Mouse (Mus musculus): ENCODE data around the gene Aldh2.
"Not testable (repeated sequence)": the region's sequence is repeated elsewhere in the genome, so short reads cannot be mapped to it uniquely, and the experiment has no call there.

The Aldh2 gene

DNA sequence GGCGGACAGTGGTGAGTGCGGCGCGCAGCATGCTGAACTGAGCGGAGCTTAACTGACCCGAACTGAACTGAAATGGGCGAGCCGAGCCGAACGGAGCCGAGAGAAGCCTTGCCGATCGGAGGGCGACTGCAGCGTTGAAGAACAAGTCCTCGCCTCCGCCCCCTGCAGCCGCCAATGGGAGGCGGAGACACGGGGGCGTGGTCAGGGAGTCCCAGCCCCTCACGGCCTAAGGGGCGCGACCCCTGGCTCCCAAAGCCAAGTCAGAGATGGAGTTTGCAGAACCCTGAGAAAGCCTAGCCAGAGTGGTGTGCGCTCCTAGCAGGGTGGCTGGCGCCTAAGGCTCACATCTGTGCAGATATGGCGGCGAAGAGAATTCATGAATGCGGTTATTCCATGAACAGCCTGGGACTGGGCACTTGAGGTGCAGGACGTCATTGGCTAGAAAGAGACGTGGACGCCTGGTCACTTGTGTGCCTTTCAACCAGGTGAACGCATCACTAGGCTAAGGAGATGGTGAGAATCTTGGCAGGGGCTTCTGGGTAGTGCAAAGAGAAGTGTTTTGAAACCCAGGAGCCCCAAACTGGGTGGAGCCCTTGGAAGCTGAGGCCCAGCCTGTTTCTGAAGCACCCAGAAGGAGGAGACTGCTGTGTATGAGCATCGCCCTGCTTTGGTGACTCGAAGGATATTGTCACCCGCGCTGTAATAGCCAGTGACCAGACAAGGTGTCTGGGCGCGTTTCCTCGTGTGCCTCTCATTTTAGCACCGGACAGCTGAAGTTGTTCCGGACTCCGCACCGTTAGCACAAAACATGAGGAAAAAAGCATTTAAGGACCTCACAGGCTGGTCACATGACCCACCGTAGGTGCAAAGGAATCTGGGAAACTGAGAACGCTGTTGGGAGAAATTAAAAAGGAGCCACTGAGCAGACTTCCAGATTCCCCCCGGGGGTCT lies at the start of gene Aldh2:
Aldh2 (minus strand) TSS at position 374 of the 951 bp plus-strand sequence.
- DNase-seq (ENCODE audit: low spot score) = peak; percentile 80

DNA sequence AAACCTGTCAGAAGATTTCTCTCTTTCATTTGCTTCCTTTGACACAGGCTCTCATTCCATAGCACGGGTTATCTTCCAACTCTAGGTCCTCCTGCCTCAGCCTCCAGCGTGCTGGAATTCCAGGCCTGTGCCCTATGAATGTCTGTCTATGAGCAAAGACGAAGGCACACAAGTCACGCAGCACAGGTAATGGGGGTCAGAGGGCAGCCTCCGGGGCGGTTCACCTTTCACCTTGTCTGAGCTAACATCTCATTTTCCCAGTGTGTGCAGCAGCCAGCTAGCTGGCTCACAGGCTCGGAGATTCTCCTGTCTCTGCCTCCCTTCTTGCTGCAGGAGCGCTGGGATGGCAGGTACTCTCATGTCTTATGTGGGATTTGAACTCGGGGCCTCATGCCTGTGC lies 46.0 kb upstream of the Aldh2 start:
- DNase-seq (ENCODE audit: low spot score) = no peak

DNA sequence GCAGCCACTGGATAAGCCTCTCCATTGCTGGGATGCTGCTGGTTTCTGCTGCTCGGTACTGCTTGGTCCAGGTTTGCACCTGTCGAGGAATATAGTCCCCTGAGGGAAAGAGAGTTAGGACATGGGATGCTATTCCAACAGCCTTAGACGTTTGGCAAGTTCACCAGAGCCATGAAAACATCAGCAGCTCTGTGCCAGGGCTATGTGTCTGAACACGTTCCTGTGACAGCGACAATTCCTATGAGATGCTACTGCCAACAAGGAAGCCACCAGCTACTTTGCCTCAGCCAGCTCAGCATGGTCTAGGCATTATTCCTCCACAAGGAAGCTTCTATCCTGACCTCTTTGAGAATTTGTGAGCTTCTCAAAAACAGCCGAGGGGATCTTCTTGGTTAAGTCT lies 43.7 kb upstream of the Aldh2 start:
- DNase-seq (ENCODE audit: low spot score) = no peak

DNA sequence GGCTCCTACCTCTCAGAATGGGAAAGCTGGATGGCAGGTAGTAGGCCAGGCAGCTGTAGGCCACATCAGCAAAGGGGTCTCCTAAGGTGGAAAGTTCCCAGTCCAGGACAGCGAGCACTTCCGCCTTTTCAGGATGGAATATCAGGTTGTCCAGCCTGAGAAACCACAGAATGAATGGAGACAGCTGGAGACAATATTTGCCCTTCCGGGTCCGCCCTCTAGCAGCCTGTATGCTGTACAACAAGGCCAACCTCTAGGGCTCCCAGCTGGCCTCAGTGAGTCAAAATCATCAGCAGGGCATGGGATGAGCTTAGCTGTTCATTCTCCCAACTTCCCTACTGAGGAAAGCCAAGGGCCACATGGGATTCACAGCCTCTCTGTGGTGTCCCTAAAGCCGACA lies 41.0 kb upstream of the Aldh2 start:
- no peak for DNase-seq (ENCODE audit: low spot score)

DNA sequence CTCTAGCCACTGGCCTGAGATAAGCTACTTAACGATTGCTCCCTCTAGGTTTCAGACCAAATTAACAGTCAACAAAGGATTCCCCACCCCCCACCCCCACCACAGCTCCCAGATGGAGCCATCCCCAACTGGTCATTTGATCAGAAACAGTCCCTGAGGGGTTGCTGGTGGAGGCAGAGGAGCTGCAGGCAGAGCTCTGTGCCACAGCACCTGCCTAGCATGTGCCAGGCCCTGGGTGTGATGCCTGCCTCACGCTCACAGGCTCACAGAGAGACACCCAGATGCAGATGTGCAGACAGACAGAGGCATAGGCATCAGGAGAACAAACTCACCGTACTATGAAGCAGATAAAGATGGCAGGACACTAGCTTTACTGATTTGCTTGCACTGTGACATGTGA lies 39.2 kb upstream of the Aldh2 start:
- no peak for DNase-seq (ENCODE audit: low spot score)

DNA sequence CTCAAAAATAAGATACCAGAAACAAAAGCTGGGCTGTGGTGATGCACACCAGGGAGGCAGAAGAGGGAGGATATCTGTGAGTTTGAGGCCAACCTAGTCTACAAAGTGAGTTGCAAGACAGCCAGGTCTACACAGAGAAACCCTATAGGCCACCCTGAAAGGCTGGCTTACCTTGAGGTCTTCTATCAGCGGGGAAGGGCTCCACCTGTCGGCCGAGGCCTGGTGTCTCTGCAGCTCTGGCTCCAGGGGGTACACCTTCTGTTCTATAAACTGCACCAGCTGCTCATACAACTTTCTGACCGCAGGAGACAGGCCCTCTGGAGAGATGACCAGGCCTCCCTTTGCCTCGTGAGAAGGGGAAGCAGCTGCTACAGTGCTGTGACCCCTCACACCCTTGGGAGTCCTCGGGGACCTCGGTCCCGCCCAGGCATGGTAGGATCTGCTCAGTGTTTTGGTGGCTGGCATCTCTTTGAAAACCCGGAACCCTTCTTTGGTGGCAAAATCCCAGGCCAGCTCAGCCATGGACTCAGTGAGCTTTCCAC lies 37.6 kb upstream of the Aldh2 start:
- DNase-seq (ENCODE audit: low spot score) = not testable (repeated sequence)

- peak; percentile 70 for DNase-seq (ENCODE audit: low spot score)
Observed at GRCm38 (mm10) chr5:121627871-121628270, 34.2 kb upstream of the Aldh2 start.

DNA sequence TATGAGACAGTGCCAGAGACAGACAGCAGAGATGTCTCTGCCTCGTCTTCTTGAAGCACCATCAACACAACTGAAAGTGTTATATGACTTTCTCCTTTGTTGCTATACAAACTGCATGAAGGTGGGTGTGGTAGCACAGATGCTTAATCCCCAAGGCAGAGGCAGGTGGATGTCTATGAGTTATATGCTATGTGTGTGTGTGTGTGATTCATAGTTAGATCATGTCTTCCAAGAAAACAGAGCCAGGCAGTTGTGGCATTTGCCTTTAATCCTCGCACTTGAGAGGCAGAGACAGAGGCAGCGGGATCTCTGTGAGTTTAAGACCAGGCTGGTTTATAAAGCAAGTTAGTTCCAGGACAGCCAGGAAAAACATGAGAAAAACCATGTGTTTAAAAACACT lies 29.6 kb upstream of the Aldh2 start:
- DNase-seq (ENCODE audit: low spot score) = no peak

GRCm38 (mm10) chr5:121621102-121621501 lies 27.5 kb upstream of the Aldh2 start:
- no peak for DNase-seq (ENCODE audit: low spot score)

DNA sequence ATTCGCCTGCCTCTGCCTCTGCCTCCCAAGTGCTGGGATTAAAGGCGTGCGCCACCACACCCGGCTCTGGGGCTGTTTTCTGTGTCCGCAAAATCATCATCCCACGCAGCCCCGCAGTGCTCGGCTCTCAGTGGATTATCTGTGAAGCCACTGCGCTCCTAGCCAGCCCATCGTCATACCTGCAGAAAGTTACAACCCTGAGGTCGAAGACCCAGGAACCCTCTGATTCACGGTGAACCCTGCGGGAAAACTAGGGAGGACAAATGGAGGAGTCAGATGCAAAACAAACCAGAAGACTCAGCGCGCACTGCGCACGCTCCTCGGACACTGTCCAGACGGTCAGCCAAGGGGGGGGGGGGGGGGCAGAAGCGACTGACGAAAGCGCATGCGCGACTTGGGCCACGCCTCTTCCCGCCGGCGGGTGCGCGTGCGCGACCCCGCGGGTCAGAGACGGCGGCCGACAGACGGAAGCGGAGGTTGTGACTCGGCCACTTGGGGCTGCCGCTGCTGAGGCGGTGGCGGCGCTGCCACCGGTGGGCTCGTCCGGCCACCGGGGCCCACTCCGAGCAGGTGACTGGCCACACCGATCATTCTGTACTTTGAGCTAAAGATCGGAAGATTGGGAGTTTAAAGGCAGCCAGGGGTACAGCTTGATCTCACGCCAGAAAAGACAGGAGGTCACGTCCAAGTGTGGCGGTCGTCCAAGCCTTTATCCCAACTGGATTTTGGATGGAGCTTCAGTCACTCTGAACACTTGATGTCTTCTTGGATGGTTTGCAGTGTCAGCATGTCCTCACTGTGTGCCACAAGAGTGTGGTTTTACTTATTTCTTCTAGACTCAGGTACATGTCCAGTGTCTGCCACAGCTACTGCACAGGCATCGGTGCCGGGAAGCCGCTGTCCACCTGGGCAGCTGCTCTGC lies 25.2 kb upstream of the Aldh2 start, which contains the start of gene Acad12:
Acad12 (minus strand) TSS at position 347 of the 922 bp plus-strand sequence.
- DNase-seq (ENCODE audit: low spot score) = peak; percentile 73

GRCm38 (mm10) chr5:121614921-121615320 lies 21.3 kb upstream of the Aldh2 start:
- DNase-seq (ENCODE audit: low spot score) = not testable (repeated sequence)

DNA sequence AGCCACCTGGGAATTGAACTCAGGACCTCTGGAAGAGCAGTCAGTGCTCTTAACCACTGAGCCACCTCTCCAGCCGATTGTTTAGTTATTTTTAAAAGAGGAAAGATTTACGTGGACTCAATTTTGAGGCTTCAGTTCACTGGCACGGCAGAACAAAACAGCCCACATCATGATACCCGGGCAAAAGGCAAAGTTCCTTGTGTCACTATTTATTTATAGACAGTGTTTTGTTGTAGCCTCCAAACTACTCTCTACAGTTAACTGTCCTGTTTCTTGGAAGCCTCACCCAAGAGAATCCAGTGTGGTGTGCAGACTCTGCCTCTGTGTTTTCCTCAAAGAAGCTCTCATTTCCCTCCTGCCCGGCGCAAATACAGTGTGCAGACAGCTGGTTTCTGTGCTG lies 18.4 kb upstream of the Aldh2 start:
- DNase-seq (ENCODE audit: low spot score) = no peak

DNA sequence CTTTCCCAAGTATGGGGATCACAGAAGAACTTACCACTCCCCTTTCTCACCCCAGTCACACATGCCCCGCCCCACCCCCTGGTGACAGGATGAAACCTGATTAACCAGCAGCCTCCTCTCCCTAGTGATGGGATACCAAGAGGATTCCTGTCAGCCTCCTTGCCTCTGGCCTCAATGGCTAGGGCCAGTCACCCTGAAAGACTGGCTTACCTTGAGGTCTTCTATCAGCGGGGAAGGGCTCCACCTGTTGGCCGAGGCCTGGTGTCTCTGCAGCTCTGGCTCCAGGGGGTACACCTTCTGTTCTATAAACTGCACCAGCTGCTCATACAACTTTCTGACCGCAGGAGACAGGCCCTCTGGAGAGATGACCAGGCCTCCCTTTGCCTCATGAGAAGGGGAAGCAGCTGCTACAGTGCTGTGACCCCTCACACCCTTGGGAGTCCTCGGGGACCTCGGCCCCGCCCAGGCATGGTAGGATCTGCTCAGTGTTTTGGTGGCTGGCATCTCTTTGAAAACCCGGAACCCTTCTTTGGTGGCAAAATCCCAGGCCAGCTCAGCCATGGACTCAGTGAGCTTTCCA lies 16.0 kb upstream of the Aldh2 start:
- not testable (repeated sequence) for DNase-seq (ENCODE audit: low spot score)

- peak; percentile 81 for DNase-seq (ENCODE audit: low spot score)
Observed at GRCm38 (mm10) chr5:121606151-121606550, 12.5 kb upstream of the Aldh2 start.

GRCm38 (mm10) chr5:121603815-121604214 lies 10.2 kb upstream of the Aldh2 start:
- DNase-seq (ENCODE audit: low spot score) = not testable (repeated sequence)

DNA sequence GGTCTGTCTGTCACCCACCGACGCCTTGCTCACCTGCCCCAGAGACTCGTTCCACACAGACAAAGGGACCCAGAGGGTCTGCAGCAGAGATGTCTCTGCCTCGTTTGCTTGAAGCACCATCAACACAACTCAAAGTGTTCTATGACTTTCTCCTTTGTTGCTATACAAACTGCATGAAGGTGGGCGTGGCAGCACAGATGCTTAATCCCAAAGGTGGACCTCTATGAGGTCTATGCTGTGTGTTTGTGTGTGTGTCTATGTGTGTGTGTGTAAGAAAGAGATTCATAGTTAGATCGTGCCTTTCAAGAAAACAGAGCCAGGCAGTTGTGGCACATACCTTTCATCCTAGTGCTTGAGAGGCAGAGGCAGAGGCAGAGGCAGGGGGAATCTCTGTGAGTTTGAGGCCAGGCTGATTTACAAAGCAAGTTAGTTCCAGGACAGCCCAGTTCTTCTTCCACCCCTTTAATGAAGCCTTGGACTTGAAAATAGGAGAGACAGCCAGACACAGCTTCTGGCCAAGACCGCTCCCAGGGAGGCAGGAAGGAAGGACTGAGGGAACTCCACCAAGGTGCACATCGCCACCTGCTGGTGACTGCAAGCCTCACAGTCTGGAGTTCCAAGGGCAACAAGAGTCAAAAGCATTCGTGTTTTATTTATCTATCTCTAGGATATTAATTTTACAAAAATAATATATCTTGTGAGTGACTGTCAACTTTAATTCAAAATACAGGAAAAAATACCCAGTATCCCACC lies 8.1 kb upstream of the Aldh2 start:
- peak; percentile 91 for DNase-seq (ENCODE audit: low spot score)

DNA sequence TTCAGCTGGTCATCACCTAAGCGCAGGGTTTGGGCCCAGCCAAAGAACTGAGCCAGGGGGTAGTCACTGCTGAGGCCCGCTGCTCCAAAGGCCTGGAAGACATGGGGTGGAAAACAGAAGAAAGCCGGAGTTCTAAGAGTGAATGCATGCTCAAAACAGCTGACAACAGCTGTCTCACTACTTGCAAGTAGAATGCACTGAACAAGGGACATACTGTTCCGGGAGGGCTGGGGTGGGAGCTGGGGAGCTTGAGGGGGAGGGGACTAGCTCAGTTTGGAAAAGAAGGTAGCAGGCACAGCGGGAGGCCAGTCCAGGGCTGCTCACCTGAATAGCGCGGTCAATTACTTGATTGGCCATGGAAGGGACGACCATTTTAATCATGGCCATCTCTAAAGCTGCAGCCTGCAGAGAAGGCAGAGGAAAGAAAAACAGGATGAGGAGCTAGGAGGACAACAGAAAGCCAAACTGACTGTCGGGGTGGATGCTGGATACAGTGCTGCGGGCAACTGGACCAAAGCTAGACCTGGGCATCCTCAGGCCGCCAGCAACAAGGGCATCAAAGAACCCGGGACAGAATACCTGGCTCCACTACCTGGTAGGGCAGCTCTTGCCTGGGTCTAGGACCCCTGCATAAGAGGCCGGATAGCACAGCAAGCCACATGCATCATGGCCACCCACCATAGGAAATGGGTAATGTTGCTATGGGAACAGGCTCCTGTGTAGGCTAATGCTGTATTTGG lies 5.4 kb upstream of the Aldh2 start:
- DNase-seq (ENCODE audit: low spot score) = no peak

GRCm38 (mm10) chr5:121597991-121598537 lies 4.4 kb upstream of the Aldh2 start:
- DNase-seq (ENCODE audit: low spot score) = no peak

DNA sequence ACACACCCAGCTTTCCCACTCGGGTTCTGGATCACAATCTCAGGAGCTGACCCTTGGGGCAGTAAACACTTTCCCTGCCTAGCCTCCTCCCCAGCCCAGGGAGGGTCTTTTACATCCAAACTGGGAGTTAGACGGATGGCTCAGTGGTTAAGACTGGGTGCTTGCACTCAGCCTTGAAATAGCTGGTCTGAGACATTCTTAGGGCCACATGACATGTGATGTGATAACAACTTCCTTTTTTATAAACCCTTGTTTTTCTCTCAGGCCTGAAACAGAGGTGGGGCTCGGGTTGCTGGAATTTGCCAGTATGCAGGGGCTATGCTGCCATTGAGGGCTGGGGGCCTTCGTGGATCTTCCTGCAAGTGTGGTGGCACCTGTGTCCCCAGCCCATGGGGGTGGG lies 3.7 kb upstream of the Aldh2 start:
- no peak for DNase-seq (ENCODE audit: low spot score)

GRCm38 (mm10) chr5:121596226-121596625 lies 2.6 kb upstream of the Aldh2 start:
- no peak for DNase-seq (ENCODE audit: low spot score)

Data from ovary, postnatal 14 days (tissue).